Mouse (Mus musculus): ENCODE data around the gene Spem1. TPM values are rescaled to one million over a fixed set of nuclear protein-coding genes. Genes with fewer than 3 reads are reported as not detected.

The Spem1 gene
- polyA plus RNA-seq, 1 experiment from 2014 or later, result 0.34 TPM

- Histone ChIP-seq H3K36me3 (0 out of 2 replicates have a peak, but pooled peaks cover 6% of the 10 kb centered on the region), H3K9ac (no peak overlapping the region), H3K4me2 (no peak overlapping the region), H3K27me3 (no peaks in the 10 kb centered on the region), H3K9me3 (no peaks in the 10 kb centered on the region), H3K27ac (replicated peaks) (no peak overlapping the region), H3K4me3 (no peak overlapping the region), H3K4me1 (replicated peaks) (no peaks in the 10 kb centered on the region)
- ATAC-seq (ENCODE audit: low FRiP score, low read depth), result no peak
- WGBS, result 80% methylated on average over 20 of the region's 20 CpGs
Observed at GRCm38 (mm10) chr11:69776488-69776887, 45.5 kb downstream of the Spem1 start.

GRCm38 (mm10) chr11:69775716-69776115 lies 46.3 kb downstream of the Spem1 start:
- Histone ChIP-seq H3K36me3 (0 out of 2 replicates have a peak, but pooled peaks cover 6% of the 10 kb centered on the region), H3K27ac (replicated peaks) (no peak overlapping the region), H3K9me3 (no peaks in the 10 kb centered on the region), H3K4me3 (no peak overlapping the region), H3K4me1 (replicated peaks) (no peaks in the 10 kb centered on the region), H3K9ac (no peak overlapping the region), H3K4me2 (no peak overlapping the region), H3K27me3 (no peaks in the 10 kb centered on the region)
- WGBS, result 51% methylated on average over 10 of the region's 10 CpGs
- no peak for ATAC-seq (ENCODE audit: low FRiP score, low read depth)

- Histone ChIP-seq H3K27me3 (no peaks in the 10 kb centered on the region), H3K4me1 (replicated peaks) (no peaks in the 10 kb centered on the region), H3K36me3 (0 out of 2 replicates have a peak, but pooled peaks cover 6% of the 10 kb centered on the region), H3K4me2 (no peak overlapping the region), H3K27ac (replicated peaks) (no peak overlapping the region), H3K9ac (no peak overlapping the region), H3K9me3 (no peaks in the 10 kb centered on the region), H3K4me3 (no peak overlapping the region)
- WGBS, result 56% methylated on average over 5 of the region's 5 CpGs
- no peak for ATAC-seq (ENCODE audit: low FRiP score, low read depth)
Observed at GRCm38 (mm10) chr11:69774961-69775360, 47.0 kb downstream of the Spem1 start.

Other genes starting within 250 kb of the Spem1 start
- 19.6 and 20.6 TPM in 2 replicates for gene Wrap53, start 241.9 kb downstream of the Spem1 start, polyA plus RNA-seq (2015; fragmentation: Nextera tagmentation; extraction: Ambion mirVana)
- 61.1 and 64.2 TPM in 2 replicates for gene Trp53, start 241.8 kb downstream of the Spem1 start, polyA plus RNA-seq (2015; fragmentation: Nextera tagmentation; extraction: Ambion mirVana)
- gene Atp1b2, start 216.2 kb downstream of the Spem1 start, polyA plus RNA-seq (2015; fragmentation: Nextera tagmentation; extraction: Ambion mirVana), result 71.9 and 89.4 TPM in 2 replicates
- gene Shbg, start 204.3 kb downstream of the Spem1 start, polyA plus RNA-seq (2015; fragmentation: Nextera tagmentation; extraction: Ambion mirVana), result not detected in 2 replicates
- gene Sat2, start 200.2 kb downstream of the Spem1 start, polyA plus RNA-seq (2015; fragmentation: Nextera tagmentation; extraction: Ambion mirVana), result 22.5 and 23.9 TPM in 2 replicates
- 41.3 and 41.5 TPM in 2 replicates for gene Fxr2, start 189.2 kb downstream of the Spem1 start, polyA plus RNA-seq (2015; fragmentation: Nextera tagmentation; extraction: Ambion mirVana)
- gene Sox15, start 166.9 kb downstream of the Spem1 start, polyA plus RNA-seq (2015; fragmentation: Nextera tagmentation; extraction: Ambion mirVana), result not detected in 2 replicates
- gene Mpdu1, start 159.5 kb downstream of the Spem1 start, polyA plus RNA-seq (2015; fragmentation: Nextera tagmentation; extraction: Ambion mirVana), result 101 and 108 TPM in 2 replicates
- gene Cd68, start 156.0 kb downstream of the Spem1 start, polyA plus RNA-seq (2015; fragmentation: Nextera tagmentation; extraction: Ambion mirVana), result 10.3 and 12.2 TPM in 2 replicates
- 476 and 491 TPM in 2 replicates for gene Eif4a1, start 149.8 kb downstream of the Spem1 start, polyA plus RNA-seq (2015; fragmentation: Nextera tagmentation; extraction: Ambion mirVana)
- gene Senp3, start 140.1 kb downstream of the Spem1 start, polyA plus RNA-seq (2015; fragmentation: Nextera tagmentation; extraction: Ambion mirVana), result 101 and 103 TPM in 2 replicates
- gene Tnfsf13, start 136.4 kb downstream of the Spem1 start, polyA plus RNA-seq (2015; fragmentation: Nextera tagmentation; extraction: Ambion mirVana), result 0.61 and 0.76 TPM in 2 replicates
- 3.5 and 5.0 TPM in 2 replicates for gene Tnfsf12, start 126.3 kb downstream of the Spem1 start, polyA plus RNA-seq (2015; fragmentation: Nextera tagmentation; extraction: Ambion mirVana)
- gene Tnfsfm13, start 126.1 kb downstream of the Spem1 start, polyA plus RNA-seq (2015; fragmentation: Nextera tagmentation; extraction: Ambion mirVana), result 1.2 and 1.9 TPM in 2 replicates
- 15.6 and 16.6 TPM in 2 replicates for gene Polr2a, start 63.5 kb downstream of the Spem1 start, polyA plus RNA-seq (2015; fragmentation: Nextera tagmentation; extraction: Ambion mirVana)
- gene Slc35g3, start 60.2 kb downstream of the Spem1 start, polyA plus RNA-seq (2015; fragmentation: Nextera tagmentation; extraction: Ambion mirVana), result 0.51 and 0.66 TPM in 2 replicates
- gene Zbtb4, start 56.3 kb downstream of the Spem1 start, polyA plus RNA-seq (2015; fragmentation: Nextera tagmentation; extraction: Ambion mirVana), result 5.2 and 5.3 TPM in 2 replicates
- gene Chrnb1, start 26.2 kb downstream of the Spem1 start, polyA plus RNA-seq (2015; fragmentation: Nextera tagmentation; extraction: Ambion mirVana), result 1.2 and 2.2 TPM in 2 replicates
- 5.7 and 7.1 TPM in 2 replicates for gene Fgf11, start 20.3 kb downstream of the Spem1 start, polyA plus RNA-seq (2015; fragmentation: Nextera tagmentation; extraction: Ambion mirVana)
- 1.1 and 2.0 TPM in 2 replicates for gene Tmem102, start 16.6 kb downstream of the Spem1 start, polyA plus RNA-seq (2015; fragmentation: Nextera tagmentation; extraction: Ambion mirVana)
- not detected in 2 replicates for gene Gm39566, start 6.9 kb downstream of the Spem1 start, polyA plus RNA-seq (2015; fragmentation: Nextera tagmentation; extraction: Ambion mirVana)
- not detected in 2 replicates for gene Spem2, start 3.7 kb downstream of the Spem1 start, polyA plus RNA-seq (2015; fragmentation: Nextera tagmentation; extraction: Ambion mirVana)
- gene Nlgn2, start 15.6 kb upstream of the Spem1 start, polyA plus RNA-seq (2015; fragmentation: Nextera tagmentation; extraction: Ambion mirVana), result 20.9 and 21.0 TPM in 2 replicates
- 375 and 391 TPM in 2 replicates for gene Tmem256, start 16.3 kb upstream of the Spem1 start, polyA plus RNA-seq (2015; fragmentation: Nextera tagmentation; extraction: Ambion mirVana)
- gene Plscr3, start 24.2 kb upstream of the Spem1 start, polyA plus RNA-seq (2015; fragmentation: Nextera tagmentation; extraction: Ambion mirVana), result 46.0 and 47.5 TPM in 2 replicates
- gene Tnk1, start 36.5 kb upstream of the Spem1 start, polyA plus RNA-seq (2015; fragmentation: Nextera tagmentation; extraction: Ambion mirVana), result 0.10 and 0.12 TPM in 2 replicates
- not detected in 2 replicates for gene Tmem95, start 55.8 kb upstream of the Spem1 start, polyA plus RNA-seq (2015; fragmentation: Nextera tagmentation; extraction: Ambion mirVana)
- gene Kctd11, start 59.2 kb upstream of the Spem1 start, polyA plus RNA-seq (2015; fragmentation: Nextera tagmentation; extraction: Ambion mirVana), result 2.0 and 2.4 TPM in 2 replicates
- 0.52 and 0.58 TPM in 2 replicates for gene Acap1, start 73.4 kb upstream of the Spem1 start, polyA plus RNA-seq (2015; fragmentation: Nextera tagmentation; extraction: Ambion mirVana)
- 8.8 TPM in 2 replicates for gene 2810408A11Rik, start 78.8 kb upstream of the Spem1 start, polyA plus RNA-seq (2015; fragmentation: Nextera tagmentation; extraction: Ambion mirVana)
- 16.6 and 19.9 TPM in 2 replicates for gene Neurl4, start 78.9 kb upstream of the Spem1 start, polyA plus RNA-seq (2015; fragmentation: Nextera tagmentation; extraction: Ambion mirVana)
- 68.4 and 69.9 TPM in 2 replicates for gene Gps2, start 91.7 kb upstream of the Spem1 start, polyA plus RNA-seq (2015; fragmentation: Nextera tagmentation; extraction: Ambion mirVana)
- 1,083 and 1,119 TPM in 2 replicates for gene Eif5a, start 99.8 kb upstream of the Spem1 start, polyA plus RNA-seq (2015; fragmentation: Nextera tagmentation; extraction: Ambion mirVana)
- gene Ybx2, start 113.6 kb upstream of the Spem1 start, polyA plus RNA-seq (2015; fragmentation: Nextera tagmentation; extraction: Ambion mirVana), result 6.7 and 6.8 TPM in 2 replicates
- gene Slc2a4, start 126.0 kb upstream of the Spem1 start, polyA plus RNA-seq (2015; fragmentation: Nextera tagmentation; extraction: Ambion mirVana), result 3.4 and 4.1 TPM in 2 replicates
- gene Cldn7, start 142.6 kb upstream of the Spem1 start, polyA plus RNA-seq (2015; fragmentation: Nextera tagmentation; extraction: Ambion mirVana), result 0.34 and 1.0 TPM in 2 replicates
- 23.5 and 27.1 TPM in 2 replicates for gene Ctdnep1, start 159.0 kb upstream of the Spem1 start, polyA plus RNA-seq (2015; fragmentation: Nextera tagmentation; extraction: Ambion mirVana)
- gene Elp5, start 160.3 kb upstream of the Spem1 start, polyA plus RNA-seq (2015; fragmentation: Nextera tagmentation; extraction: Ambion mirVana), result 163 and 174 TPM in 2 replicates
- 561 and 571 TPM in 2 replicates for gene Gabarap, start 169.0 kb upstream of the Spem1 start, polyA plus RNA-seq (2015; fragmentation: Nextera tagmentation; extraction: Ambion mirVana)
- gene Phf23, start 173.6 kb upstream of the Spem1 start, polyA plus RNA-seq (2015; fragmentation: Nextera tagmentation; extraction: Ambion mirVana), result 56.1 and 62.2 TPM in 2 replicates
- 26.4 and 28.7 TPM in 2 replicates for gene Dvl2, start 178.4 kb upstream of the Spem1 start, polyA plus RNA-seq (2015; fragmentation: Nextera tagmentation; extraction: Ambion mirVana)
- 58.0 and 62.2 TPM in 2 replicates for gene Acadvl, start 193.2 kb upstream of the Spem1 start, polyA plus RNA-seq (2015; fragmentation: Nextera tagmentation; extraction: Ambion mirVana)
- 23.8 and 24.1 TPM in 2 replicates for gene Dlg4, start 194.8 kb upstream of the Spem1 start, polyA plus RNA-seq (2015; fragmentation: Nextera tagmentation; extraction: Ambion mirVana)
- 2.8 and 4.7 TPM in 2 replicates for gene Asgr1, start 231.9 kb upstream of the Spem1 start, polyA plus RNA-seq (2015; fragmentation: Nextera tagmentation; extraction: Ambion mirVana)

All from hindbrain, embryonic 15.5 days (tissue).